Mouse (Mus musculus) fat pad, adult 2 months (tissue): ENCODE measurements around the gene Retreg2.

Source experiments
- DNase-seq: peaks from one replicate; pipeline ENCODE4 v3.0.0-alpha.2; 2011; ENCODE audit warnings: low read depth, low spot score; ENCODE audit errors: extremely low read depth

Retreg2 gene

GRCm38 (mm10) chr1:75142301-75143261, at the start of gene Retreg2, which contains the start of gene Cnppd1:
TSS of gene Retreg2 (plus strand) at chr1:75142778.
TSS of gene Cnppd1 (minus strand) at chr1:75142711.
- no peak for DNase-seq

- DNase-seq: no peak
Measured at GRCm38 (mm10) chr1:75122211-75122610, 20.4 kb upstream of the Retreg2 start.

DNA sequence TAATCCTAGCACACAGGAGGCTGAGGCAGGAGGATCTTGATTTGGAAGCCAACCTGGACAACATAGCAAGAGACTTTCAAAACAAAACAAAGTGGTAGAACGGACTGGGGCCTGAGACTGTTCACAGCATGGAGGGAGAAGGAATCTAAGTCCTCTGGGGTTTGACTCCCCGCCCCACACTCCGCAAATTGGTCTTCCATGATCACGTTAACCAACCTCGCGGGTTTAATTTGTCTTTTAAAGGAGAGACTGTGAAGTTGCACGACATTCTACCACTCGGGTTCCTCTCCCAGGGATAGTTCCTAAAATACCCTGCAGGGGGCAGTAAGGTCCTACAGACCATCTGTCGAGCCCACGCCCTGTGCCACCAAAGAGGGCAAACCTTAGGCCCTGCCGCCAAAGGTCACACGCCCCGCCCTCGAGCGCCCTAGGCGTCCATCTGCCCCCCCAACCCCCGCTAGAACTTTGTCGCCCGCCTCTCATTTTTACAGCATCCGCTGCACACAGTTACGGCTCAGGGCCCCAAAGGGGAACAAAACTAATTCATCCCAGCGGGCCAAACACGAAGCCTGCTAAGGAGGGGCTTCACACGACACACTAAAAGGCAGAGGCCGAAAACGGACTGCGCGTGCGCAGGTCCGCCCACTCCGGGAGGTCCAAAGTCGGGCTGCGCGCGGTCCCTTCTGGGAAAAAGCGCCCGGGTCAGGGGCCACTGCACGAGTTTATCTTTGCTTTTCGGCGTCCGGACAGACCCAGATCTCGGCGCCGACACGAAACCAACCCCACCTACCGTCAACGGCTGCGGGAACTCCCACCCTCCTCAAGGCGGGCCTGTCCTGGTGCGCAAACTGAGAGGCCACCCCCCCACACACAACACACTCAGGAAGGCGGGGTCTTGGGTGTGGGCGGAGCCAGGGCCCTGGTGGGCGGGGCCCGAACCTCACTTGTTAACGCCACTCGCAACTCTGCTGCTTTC, 17.9 kb upstream of the Retreg2 start, which contains the start of gene Nhej1:
TSS of gene Nhej1 (minus strand) at position 855 of the 976 bp plus-strand sequence.
- DNase-seq: no peak

- no peak for DNase-seq
Measured at GRCm38 (mm10) chr1:75125418-75125817, 17.2 kb upstream of the Retreg2 start.

DNA sequence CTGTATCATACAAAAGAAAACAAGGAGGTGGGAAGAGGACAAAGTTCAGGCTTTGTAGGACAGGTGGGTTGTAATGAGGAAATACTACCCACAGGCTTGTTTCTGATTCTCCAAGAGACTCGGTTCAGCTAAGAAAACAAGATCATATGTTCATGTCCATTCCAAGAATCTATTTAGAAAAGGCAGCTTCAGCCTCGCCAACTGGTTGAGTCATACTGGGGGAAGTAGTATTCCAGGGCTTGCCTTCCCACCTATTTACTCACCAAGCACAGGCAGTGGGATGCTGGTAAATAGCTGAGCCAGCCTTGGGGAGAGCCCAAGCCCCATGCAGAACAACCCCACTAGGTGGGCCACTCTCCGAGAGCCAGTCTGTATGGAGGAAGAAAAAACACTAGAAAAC, 13.9 kb upstream of the Retreg2 start:
- DNase-seq: no peak

- DNase-seq: no peak
Measured at GRCm38 (mm10) chr1:75133421-75134207, 9.0 kb upstream of the Retreg2 start, which contains the start of gene Slc23a3. TSS of gene Slc23a3 (minus strand) at chr1:75133890.

DNA sequence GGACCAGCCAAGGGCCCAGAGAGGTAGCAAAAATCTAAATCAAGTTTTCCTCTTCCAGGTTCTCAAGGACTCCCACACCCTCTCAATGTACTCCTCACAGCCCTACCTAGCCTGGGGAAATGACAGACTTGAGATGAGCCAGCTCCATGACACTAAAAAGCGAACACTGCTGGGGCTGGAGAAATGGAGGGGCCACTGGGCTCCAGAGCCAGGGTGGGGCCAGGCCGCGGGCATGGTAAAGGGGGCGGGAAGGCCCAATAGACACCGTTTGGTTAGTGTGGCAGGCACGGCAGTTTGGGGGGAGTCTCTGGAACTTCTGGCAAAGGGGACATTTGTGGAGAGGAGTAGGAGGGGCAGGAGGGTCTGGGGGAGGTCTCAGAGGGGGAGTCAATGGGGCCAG, 6.3 kb upstream of the Retreg2 start:
- DNase-seq: no peak

DNA sequence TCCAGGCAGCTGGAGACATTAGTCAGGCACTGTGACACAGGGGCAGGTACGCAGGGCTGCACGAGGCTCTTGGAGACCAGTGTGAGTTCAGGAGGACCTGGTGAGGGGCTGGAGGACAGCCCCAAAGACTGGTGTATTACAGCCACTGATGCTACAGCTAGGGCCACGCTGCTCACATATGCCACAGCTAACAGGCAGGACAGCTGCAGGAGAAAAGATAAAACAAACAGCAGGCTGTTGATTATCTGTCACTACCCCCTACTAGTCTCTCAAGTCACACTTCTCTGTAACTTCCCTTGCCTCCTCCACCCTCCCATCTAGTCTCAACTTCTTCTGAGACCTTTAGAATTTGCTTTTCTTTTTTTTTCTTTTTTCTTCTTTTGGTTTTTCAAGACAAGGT, 5.8 kb upstream of the Retreg2 start:
- DNase-seq: no peak

DNA sequence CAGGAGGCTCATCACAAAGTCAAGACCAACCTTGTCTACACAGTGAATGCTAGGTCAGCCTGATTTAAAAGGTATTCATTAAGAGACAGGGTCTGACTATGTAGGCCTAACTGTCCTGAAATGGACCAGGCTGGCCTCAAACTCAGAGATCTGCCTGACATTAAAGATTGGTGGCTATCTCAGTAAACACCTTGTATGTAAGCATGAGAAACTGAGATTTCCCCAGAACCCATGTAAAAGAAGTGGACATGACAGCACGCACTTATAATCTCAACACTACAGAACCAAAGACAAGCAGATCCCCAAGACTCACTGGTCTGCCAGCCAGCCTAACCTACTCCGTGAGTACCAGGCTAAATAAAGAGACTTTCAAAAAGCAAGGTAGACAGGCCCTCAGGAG, 4.1 kb upstream of the Retreg2 start:
- DNase-seq: no peak

GRCm38 (mm10) chr1:75140601-75141190, 1.9 kb upstream of the Retreg2 start:
- no peak for DNase-seq

DNA sequence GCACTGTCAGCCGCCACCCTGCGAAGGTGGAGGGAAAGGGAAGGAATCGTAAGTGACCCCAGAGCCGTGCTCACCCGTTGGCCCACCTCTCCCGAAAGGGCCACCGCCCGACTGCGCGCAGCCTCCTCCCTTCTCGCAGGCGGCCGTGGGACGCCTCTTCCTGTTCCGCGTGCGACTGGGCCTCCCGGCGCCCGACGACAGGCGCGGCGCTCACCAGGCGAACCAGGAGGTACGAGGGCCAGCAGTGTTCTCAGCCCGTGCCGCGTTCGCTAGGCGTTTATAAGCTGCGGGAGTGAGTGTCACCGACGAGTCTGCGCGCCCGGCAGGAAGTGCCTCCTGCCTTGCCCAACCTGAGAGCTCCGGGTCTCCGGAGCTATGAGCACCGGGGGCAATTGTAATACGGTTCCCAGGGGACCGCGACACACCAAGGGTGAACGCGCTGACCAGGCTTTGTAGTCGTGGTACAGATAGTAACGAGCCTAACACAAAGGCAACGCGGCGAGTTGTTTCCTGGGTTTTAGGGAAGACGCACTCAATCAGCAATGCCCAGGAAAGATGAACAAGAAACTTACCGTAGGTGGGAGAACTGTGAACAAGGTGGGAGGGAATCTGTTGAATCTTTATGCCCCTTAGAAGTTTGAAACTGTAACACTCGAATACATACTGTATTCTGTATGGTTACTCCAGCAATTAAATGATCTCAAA, 940 bp upstream of the Retreg2 start:
- no peak for DNase-seq

DNA sequence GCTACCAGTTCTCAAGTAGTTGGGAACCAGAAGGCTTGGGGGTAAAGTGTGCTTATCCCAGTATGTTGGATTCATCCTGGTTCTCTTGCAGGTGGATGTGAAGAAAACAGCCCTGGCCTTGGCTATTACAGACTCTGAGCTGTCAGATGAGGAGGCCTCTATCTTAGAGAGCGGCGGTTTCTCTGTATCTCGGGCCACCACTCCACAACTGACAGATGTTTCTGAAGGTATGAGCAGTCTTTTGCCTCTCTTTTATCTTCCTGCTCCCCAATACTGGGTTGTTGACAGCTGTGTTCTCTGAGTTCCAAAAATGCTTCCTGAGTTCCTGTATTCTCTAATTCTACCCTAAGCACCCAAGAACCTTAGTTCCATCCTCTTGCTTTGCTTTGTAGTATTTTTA, 3.0 kb downstream of the Retreg2 start:
- DNase-seq: no peak

DNA sequence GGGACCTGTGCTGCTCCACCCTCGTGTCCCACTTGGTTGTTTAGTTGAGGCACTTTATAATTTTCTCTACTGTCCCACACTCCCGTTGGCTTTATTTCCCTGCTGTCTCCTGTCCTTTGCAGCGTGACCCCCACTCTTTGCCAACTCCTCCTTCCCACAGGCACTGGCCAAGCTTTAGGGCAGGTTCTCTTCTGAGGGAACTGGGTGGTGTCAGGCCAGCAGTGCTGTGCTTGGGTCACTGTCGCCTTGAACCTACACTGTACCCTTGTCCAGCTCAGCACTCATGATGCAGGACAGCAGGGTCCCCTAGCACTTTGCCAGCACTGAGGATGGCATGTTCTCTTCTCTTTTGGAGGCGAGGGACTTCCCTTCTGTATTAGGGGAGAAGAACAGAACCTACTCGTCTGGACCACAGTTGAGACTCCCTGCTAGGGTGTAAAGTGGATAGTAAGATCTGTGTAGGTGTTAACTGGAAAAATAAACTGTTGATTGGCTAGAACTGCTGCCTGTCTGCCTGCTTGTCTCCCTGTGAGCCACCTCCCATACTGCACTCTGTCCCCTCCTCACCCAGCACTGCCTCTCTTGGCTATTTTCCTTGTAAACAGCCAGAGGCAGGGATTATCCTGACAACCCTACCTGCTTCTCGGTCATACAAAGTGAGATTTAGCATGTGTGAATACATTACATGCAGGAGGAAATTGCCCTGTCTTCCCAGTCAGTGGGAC, 5.0 kb downstream of the Retreg2 start:
- DNase-seq: no peak

DNA sequence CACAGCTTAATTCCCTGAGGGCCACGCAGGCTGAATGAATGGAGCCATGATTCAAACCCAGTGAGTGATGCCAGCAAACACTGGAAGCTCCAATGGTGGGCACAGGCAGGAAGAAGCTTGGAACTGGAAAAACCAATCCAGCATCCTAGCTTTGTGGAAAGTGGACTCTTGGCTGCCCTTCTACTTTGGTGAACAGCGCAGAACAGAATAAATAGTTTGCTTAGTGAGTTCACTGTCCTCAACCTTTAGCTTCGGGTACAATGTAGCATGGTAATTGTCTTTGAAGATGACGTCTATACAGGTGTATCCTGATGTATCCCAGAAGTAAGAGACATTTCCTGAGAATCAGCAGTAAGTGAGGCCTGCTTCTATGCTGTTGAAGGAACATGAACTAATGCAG, 6.1 kb downstream of the Retreg2 start:
- no peak for DNase-seq

- DNase-seq: no peak
Measured at GRCm38 (mm10) chr1:75155837-75156236, 13.3 kb downstream of the Retreg2 start.

DNA sequence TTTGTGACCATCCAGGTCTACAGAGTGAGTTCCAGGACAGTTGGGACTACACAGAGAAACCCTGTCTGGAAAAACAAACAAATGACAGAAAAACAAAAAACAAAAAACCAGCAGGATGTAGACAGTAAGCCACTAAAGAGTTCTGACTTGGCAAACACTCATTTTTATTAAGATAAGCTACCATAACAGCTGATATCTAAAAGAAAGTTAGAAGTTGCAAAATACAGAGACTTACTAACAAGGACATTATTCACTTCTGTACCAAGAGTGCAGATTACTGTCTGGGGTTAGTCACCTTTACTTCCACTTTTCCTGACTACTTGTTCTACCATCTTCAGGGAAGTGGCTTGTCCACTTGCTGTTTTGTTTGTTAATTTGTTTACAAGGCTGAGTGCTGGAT, 16.4 kb downstream of the Retreg2 start:
- no peak for DNase-seq

GRCm38 (mm10) chr1:75159540-75160255, 17.1 kb downstream of the Retreg2 start:
- no peak for DNase-seq

DNA sequence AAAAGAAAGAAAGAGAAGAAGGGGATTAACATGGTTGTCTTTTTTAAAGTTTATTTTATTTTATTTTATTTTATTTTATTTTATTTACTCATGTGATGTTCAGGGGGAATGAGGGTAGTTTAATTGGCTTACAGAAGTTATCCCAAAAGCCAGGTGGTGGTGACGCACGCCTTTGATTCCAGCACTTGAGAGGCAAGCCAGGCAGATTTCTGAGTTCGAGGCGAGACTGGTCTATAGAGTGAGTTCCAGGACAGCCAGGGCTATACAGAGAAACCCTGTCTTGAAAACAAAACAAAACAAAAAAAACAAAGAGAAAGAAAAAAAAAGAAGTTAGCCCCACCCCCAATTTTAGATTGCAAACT, 17.7 kb downstream of the Retreg2 start:
- no peak for DNase-seq
